Mouse (Mus musculus) monocyte, adult 2 months (primary cell): Measurements from ENCODE around the gene Rps6kc1.

ENCODE experiments used
- DNase-seq, 2 experiments: peaks; one replicate each; pipeline ENCODE4 v3.0.0; 2022; ENCODE audit warnings: low spot score in 2 of 2, low read depth in 1 of 2

Rps6kc1 gene

DNA sequence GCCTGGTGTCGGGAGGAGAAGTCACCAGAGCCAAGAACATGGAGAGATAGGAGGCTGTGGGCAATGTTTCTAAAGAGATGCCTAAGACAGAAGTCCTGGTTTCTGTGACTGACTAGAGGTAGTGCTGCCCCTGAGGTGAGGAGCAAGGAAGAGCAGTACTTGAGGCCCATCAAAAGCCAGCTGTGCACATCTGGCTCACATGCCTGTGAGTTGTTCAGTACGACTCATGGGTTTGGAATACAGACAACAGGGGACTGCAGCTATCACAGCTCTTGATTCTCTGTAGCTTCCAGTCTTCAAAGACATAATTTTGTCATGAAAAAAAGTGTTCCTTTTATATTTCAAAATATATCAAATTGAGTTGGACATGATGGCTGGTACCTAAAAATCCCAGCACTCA lies 10.5 kb downstream of the Rps6kc1 start:
- no peak for DNase-seq

DNA sequence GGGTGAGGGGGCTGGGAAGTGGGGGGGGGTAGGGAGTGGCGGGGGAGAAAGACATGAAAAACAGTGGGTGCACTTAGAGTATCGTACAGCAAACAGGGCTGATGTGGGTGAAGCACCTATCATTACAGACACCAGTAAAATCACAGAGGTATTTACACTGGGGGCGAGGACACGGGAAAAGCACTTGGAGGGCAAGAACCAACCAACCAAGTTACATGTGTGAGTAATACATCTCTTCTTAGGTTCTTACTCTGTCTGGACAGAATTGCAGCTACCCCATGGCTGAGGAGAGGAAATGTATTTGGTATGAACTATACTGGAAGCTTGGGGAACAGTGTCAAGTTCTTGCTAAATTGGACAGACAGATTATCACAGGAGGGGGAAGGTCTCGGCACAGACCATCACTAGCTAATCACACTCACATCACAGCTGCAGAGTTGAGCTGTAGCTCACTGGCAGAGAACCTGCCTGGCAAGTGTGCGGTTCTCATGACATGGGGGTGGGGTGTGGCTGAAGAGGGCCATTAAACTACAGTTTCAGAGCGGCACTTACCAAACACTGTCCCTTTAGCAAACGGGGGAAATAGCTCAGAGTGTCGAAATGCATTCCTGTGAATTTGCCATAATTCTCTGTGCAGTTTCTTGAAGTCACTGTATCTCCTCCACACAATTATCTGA lies 12.5 kb downstream of the Rps6kc1 start:
- DNase-seq, result no peak

DNA sequence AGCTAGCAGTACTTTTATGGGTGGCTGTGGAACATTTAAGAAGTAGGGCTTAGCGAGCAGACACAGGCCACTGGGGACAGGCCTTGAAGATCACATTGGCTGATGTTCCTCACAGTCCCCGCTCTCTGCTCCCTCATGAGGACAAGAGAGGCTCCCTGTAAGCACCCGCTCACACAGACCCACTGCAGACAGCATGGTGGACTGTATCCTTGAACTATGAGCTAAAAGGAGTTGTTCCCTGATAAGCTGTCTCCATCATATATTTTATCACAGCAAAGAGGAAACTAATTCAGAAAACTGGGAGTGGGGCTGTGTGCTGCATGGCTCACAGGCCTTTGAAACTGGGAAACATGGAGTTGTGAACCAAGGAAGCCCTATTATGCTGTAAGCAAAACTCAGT lies 13.4 kb downstream of the Rps6kc1 start:
- DNase-seq, result no peak

DNA sequence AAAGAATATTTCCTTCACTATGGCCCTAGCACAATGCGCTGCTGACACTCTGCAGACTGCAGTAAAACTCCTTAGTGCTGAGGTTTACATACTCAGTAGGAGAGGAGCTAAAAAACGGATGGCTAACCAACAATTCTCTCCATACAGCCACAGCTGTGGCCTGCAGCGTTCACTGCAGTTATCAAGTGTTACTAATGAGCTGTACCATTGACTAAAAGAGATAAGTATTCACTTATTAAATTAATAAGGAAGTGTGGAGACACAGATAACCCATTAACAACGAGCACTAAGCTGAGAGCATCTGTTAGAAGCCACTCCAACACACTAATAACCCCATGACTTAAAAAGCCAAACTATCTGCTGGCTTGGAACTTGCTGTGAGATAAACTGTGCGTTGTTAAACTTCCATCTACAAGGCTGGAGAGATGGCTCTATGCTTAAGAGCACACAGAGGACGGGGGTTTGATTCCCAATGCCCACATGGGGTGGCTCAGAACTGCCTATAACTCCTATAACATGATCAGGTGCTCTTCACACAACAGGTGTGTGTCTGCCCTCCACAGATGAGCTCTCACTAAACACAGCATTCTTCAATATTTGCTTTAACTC lies 17.9 kb downstream of the Rps6kc1 start:
- DNase-seq, result no peak

DNA sequence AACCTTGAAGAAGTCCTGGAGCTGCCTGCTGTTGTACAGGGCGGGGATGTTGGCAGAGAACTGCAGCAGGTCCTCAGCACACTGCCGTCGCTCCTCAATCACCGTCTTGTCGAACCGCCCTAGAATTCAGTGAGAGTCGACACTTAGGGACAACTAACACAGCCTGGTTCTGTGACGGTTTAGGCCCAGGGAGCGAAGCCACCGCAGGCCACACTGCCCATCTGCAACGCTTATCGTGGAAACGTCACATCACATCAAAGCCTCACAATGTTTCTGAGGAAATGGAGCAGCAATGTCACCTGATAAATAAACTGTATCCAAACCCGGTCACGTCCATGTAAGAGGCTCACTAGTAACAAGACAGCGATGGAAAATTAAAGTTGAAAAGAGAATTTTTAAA lies 22.9 kb downstream of the Rps6kc1 start:
- DNase-seq, result no peak

DNA sequence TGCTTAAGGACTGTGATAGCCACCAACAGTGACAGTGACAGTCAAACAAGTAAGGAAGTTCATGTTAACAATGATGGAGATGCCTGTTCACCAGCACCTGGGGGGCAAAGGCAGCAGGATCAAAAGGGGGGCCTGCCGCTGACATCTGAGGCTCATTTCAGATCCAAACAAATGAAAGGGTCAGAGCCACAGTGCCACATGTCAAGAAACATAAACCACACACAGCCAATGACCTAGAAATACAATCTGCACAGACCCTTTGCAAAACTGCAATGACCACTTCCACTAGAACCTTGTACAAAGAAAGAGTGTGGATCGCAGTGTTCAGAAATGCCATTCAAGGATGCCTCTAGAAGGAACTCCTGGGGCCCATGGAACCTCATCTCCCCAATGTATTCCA lies 23.5 kb downstream of the Rps6kc1 start:
- no peak for DNase-seq

GRCm38 (mm10) chr1:190886014-190886413 lies 25.6 kb downstream of the Rps6kc1 start:
- no peak for DNase-seq

DNA sequence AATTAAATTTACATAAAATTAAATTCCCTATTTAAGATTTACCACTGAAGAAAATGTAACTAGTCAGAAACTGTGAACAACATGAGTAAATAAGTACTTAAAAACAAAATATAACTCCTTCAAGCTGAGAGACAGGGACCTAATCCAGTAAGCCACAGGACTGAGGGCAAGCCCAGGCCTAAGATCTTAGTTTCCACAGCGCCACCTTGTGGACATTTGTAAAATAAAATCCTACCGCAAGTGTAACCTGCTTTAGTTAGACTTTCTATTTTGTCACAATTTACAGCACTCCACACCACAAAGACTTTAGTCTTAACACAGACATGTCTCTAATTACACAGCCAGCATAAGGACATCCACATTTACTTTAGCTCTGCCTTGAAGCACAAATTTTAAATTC lies 30.1 kb downstream of the Rps6kc1 start:
- DNase-seq, result no peak

- no peak for DNase-seq
Observed at GRCm38 (mm10) chr1:190880638-190881037, 30.9 kb downstream of the Rps6kc1 start.

- no peak for DNase-seq
Observed at GRCm38 (mm10) chr1:190875751-190876150, 35.8 kb downstream of the Rps6kc1 start.

DNA sequence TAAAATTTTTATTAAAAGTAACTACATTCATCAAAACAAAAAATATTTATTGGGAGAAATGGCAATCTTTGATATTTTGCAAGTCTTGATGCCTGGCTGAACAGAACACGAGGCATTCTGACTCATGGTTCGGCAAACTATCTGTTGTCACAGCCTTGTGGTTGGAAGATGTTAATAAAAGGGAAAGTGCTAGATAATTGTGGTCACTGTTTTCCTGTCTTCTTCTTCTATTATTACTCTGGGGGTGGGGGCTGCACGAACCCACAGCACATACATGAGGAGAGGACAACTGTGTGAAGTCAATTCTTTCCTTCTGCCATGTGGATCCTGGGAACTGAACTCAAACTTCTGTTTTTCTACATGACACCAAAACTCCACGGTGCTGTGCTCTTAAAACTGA lies 36.5 kb downstream of the Rps6kc1 start:
- DNase-seq, result no peak

- DNase-seq, result no peak
Observed at GRCm38 (mm10) chr1:190871068-190871467, 40.5 kb downstream of the Rps6kc1 start.

DNA sequence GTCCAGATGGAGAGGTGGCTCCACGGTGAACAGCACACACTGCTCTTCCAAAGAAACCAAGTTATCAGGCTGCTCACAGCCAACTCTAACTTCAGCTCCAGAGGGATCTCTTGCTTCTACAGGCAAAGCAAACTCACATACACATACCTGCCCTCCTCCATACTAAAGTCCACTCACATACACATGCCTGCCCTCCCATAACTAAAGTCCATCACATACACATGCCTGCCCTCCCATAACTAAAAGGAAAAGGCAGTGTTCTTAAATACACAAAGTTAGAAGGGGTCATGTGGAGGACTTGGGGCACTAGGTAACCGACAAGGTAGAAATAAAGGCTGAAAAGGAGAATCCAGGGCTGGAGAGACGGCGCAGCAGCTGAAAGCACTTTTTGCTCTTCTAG lies 41.6 kb downstream of the Rps6kc1 start:
- no peak for DNase-seq

DNA sequence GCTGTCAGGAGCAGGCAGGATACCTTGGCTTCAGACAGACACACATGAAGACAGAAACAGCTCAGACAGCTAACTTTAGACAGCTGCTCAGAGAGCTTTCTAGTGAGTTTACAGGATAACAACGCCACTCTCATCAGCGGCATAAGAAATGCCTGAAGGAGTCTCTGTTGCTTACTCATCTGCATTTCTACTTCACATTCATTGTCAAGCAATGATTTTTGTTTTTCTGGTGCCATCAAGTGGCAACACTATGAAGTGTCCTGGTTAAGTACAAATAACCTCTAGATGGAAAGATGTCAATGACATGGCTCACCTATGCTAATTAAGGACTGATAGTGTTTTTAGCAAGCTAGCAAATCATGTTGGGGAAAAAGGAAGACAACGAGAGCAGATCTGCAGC lies 42.8 kb downstream of the Rps6kc1 start:
- DNase-seq, result no peak

DNA sequence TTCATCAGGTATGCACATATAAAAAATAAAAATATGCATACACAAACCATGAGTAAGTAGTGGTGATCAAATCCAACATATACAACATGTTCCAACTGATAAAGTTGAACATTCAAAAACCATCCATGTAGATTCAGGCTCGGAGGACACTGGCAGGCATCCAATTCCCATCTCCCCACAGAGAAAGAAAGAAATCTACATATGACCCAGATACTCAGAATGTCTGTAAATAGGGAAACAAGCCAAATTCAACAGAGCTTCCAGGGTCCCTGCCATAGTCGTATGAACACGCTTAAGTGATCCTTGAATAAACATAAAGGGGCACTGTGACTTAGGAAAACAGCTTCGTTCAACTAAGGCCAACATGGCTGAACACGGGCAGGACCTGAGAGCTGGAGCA lies 49.9 kb downstream of the Rps6kc1 start:
- DNase-seq, result no peak

DNA sequence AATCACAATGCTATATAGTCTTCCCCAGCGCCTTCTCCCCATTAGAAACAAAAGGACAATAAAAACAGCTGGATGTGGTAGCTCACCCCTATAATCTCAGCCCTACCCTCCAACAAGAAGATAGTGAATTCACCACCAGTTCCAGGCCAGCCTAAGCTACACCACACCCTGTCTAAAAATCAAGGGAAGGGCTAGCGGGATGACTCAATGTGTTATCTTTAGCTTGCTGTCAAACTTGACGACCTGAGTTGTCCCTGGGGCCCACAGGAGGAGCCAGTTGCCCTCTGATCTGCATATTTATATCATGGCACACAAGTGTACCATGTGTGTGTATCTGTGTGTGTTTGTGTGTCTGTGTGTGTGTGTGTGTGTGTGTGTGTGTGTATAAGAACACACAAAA lies 57.1 kb downstream of the Rps6kc1 start:
- DNase-seq, result no peak

DNA sequence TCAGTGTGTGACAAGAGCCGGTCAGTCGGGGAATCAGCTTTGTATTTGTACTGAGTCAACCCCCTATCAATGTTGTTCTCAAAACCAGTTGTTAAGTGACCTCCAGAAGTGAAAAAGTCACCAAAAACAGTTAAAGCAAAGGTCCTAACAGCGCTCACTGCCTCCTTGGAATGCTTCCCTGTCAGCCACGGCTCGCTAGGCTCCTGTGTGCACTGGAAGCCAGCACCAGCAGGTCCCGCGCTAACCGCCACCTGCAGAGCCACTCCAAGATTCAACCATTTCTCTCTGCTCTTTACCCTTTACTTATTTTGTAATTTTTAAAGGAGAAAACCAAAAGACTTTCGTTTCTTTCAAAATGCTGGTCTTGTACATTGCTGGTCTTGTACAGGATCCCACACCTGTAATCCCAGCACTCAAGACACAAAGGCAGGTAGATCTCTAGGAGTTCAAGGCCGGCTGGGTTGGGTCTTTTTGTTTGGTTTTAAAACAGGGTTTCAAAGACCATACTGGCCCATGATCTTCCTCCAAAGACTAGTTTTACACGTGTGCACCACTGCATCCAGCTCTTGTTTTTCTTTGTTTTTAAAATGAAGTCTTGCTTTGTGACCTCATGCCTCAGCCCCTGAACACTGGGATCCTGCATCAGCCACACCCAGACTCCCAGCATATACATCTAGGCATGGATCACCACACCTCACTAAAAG lies 62.3 kb downstream of the Rps6kc1 start:
- DNase-seq, result no peak

- no peak for DNase-seq
Observed at GRCm38 (mm10) chr1:190848676-190849075, 62.9 kb downstream of the Rps6kc1 start.

- no peak for DNase-seq
Observed at GRCm38 (mm10) chr1:190846956-190847355, 64.6 kb downstream of the Rps6kc1 start.

DNA sequence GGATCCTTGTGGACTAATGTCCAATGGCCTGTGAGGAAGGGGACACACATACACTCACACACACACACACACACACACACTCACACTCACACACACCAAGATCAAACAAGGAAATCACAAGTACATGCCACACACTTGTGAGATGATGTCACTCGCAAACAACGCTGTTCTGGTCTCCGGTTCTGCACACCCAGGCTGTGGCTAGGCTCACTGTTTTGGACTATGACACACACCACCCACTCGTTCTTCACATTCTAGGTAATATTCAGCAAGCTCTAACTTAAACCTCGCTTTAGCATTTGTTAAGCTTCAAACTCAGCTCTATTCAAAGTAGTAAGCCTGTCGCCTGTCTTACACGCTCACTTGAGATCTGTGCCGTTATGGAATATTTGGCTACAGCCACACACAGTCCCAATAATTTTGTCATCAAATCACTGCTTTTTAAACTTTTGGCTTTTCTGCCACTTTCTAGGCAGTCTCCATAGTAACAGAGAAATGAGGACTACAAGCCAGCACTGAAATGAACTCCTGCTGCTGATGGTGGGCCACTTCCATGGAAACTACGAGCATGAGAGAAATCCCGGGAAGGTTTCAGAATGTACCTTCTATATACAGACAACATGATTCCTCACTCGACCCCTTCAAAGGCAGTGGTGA lies 65.4 kb downstream of the Rps6kc1 start:
- DNase-seq, result no peak

DNA sequence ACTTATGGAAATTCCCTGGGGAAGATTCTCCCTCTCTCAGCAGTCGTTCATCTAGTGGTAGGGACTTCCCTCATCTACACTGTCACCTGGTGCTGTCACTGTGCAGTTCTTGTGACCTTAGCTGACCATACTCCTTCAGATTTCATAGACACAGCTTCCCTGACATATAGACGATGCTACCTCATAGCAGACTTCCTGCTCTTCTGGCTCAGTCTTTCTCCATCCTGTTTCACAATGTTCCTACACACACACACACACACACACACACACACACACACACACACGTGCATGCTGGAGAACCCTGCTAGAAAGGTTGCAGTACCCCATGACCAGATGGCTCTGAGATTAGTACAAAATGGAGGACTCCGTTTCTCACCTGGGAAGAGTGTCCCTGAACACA lies 66.2 kb downstream of the Rps6kc1 start:
- no peak for DNase-seq

- no peak for DNase-seq
Observed at GRCm38 (mm10) chr1:190844356-190844755, 67.2 kb downstream of the Rps6kc1 start.
